Mouse (Mus musculus) NIH3T3 (cell line): ENCODE results near the gene Rprml.

ENCODE experiments used
- DNase-seq: peaks from one replicate; pipeline ENCODE4 v3.0.0-alpha.2; 2012; ENCODE audit warnings: low read depth

The Rprml gene

DNA sequence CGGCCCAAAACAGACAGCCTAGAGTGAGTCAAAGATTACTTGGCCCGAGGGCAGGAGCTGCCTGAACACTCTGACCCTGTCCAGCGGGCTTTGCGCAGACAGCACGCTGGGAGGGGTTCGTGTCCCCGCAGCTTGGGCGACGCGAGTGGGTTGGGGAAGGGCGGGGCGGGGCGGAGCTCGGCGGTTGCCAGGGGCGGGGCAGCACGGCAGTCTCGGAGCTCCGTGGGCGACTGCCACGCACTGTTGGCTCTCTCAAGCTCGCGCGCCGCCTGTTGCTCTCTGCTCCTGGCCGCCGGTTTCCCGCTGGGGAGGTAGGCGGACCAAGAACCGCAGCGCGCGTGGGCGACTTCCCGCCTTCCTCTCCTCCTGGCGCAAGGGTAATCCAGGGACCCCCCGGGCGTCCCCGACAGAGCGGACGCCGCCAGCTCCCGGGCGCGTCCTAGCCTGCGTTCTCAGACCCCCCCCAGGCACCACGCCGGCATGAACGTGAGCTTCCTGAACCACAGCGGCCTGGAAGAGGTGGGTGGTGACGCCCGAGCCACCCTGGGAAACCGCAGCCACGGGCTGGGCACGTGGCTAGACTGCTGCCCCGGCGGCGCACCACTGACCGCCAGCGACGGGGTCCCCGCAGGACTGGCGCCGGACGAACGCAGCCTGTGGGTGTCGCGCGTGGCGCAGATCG is at the start of gene Rprml:
Rprml (plus strand) TSS at position 270 of the 682 bp plus-strand sequence.
- DNase-seq, result peak; percentile 11

DNA sequence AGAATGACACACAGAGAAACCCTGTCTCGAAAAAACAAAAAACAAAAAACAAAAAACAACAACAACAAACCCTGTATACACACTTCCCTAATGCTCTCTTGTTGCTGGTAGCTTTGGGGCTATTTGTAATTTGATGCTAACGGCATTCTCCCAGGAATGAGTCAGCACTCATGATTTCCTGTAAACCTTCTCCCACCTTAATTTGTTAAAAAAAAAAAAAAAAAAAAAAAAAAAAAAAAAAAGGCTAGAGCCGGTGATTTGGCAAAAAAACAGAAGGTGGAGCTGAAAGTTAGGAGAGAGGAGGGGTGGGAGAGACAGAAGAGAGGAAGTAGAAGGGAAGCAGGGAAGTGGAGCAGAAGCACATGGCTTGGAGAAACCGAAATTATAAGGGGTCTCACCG is 42.8 kb upstream of the Rprml start:
- DNase-seq, result peak; percentile 57

DNA sequence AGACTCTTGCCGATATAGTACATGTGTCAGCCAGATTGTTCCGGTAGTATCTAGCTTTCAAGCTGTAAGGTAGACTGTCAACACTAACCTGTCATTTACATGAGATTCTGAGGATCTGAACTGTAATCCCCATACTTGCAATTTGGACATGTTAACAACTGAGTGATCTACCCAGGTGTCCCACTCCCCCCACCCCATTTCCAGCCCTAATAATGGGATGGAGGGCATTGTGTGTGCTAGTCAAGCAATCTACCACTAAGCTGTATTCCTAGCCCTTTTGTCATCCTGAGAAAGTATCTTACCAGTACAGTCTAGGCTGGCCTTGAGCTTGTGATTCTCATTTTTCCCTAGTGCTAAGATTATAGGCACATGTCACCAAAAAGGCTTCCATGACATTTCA is 38.6 kb upstream of the Rprml start:
- DNase-seq, result no peak

DNA sequence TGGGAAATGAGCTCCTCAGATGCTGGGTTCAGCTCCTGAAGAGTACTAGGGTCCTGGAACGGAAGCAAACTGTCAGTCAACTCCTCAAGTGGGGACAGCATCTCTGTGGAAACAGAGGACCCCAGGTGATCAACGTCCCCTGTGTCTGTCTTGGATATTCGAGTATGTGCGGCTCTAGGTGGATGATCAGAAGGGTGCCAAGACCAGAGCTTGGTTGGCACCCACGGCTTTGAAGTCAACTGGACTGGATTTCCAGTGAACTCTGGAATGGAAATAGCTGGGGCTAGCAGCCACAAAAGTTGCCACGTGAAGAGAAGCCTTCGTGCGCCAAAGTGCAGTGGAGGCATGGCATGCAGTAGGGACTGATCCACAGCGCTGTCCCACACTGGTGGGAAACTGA is 28.3 kb upstream of the Rprml start, which contains the start of gene Gm884:
Gm884 (minus strand) TSS at position 101 of the 400 bp plus-strand sequence.
- DNase-seq, result no peak

DNA sequence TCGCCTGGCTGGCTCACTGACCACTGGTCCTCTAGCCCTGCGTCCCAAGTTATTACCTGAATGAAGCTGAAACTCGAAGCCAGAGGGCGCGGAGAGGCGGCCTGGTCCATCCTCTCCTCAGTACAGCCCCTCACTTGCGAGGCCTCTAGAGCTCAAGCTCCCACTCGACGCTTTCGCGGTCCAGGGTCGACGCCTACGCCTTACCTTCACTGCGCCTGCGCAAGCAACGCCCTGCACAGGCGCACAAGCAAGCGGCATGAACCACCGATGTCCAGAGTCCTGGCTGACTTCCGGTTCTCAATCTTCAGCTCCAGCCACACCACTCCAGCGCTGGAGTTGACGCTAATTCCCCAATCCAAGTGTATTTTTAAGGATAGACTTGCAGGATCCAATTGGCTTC is 21.9 kb upstream of the Rprml start:
- DNase-seq, result no peak

DNA sequence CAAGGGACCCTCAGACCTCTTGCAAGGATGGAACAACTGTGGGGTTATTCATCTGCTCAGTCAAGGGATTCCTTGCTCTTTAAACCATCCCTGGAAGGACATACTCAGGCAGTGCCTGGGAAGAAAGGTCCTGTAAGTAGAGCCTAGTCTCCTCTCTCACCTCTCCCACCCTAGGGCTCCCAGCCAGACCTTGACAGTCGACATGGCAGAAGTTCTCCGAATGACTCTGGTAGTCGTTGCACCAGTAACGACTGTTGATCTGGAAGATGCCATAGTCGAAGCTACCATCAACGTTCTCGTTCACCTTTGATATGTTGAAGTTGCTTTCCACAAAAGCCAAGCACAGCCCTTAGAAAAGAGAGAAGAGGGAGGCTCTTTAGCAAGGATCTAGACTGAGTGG is 14.6 kb upstream of the Rprml start:
- no peak for DNase-seq

DNA sequence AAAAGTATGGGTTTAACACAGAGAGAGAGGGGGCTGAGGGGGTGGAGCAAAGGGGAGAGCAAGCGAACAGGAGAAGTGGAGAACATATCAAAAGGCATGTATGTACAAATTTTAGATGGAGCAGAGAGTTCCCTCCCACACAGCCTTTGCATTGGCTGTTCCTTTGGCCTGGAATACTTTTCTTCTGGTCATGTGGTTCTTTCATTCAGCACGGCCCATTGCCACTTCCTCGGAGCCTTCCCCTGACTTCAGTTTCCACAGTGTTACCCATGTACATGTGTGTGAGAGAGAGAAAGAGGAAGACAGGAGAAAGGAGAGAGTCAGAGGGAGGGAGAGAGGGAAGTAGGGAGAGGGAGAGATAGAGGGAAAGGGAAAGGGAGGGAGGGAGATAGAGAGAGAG is 13.9 kb upstream of the Rprml start:
- DNase-seq, result no peak

DNA sequence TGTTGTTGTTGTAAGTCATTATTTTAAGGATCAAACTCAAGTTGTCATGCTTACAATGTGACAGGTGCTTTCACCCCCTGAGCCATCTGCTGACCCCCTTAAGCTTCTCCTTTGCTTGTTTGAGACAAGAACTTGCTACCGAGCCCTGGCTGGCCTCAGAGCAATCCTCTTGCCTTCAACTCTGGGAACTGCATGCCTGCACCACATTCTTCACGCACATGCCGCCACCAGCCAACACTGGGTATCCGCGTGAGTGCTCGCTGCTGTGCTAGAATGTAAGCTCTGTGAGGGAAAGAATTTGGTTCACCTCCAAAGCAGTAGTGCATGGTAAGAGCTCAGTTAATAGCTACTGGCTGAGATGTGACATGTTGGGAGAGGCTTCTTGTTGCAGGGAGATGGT is 13.1 kb upstream of the Rprml start:
- no peak for DNase-seq

DNA sequence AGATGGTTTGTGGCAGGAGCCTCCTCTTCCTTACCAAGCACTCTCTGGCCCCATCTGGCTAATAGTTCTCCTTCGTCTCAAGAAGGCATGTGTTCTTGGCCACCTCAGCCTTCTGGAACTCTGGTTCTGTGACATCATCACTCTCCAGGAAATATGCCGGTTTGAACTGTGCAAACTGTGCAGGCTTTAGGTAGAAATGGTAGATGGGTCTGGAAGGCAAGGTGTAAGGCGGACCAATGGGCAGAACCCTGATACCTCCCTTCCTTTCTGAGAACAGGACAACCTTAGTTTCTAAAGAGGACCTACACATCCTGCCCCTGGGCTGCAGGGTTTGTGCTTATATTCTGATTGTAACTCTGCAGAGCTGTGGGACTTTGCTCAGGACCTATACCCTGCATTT is 10.6 kb upstream of the Rprml start, which contains the start of gene Lyzl6:
Lyzl6 (minus strand) TSS at position 101 of the 400 bp plus-strand sequence.
- DNase-seq, result peak; percentile 14

DNA sequence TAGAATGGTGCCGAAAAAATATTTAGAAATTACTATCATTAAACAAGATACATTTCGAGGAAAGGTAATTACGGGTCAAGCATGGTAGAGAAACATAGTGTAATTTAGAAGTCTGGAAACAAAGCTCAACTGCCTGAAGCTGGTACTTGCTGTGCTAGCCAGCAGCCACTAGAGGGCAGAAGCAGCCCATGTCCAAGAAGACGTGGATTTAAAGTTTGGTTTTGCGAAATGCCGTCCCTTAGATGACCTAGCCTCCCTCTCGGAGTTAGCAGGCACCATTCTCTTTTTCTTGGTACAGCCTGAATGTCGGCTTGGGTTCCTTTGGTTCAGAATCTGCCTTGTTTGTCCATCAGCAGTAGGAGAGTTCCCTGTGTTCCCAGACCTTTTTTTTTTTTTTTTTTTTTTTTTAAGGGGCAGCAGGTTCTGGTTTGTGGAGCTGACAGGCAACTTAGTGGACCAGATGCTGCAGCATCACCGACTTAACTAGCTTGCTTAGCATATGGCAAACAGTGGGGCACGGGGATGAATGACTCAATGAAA is 9.9 kb upstream of the Rprml start:
- peak; percentile 89 for DNase-seq

DNA sequence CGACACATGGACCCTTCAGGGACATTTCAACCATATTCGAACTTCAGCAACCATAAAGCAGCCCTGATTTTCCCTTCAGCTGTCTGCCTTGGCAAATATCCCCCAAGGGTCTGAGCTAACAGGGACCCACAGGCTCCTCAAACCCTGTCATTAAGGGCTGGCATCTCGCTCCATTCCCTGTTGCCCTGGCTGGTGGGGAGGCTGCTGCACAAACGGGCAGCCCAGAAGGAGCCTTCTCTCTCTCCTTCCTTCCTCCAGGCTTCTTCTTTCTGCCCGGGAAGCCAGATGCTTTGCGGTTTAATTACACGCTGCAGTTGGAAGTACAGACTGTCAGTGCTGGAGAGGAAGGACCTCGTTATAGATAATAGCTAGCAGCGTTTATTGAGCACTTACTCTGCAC is 6.2 kb upstream of the Rprml start:
- no peak for DNase-seq

DNA sequence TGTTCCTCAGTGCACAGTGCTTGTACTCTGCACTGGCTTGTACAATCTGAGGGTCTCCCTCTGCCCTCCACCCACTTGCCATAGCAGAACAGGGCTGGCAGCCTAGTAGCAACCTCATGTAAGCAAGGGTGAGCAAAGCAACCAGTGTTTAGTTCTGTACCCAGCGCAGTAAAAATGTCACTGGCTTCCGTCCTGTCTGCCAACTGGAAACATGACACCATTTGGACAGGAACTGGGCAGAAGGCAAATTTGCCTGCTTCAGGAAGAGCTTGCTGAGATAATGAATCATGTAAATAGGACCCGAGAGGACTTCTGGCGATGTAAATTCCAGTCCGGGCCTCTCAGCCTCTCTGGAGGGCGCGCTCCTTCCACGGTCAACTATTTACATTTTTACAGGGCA is 3.6 kb upstream of the Rprml start:
- no peak for DNase-seq

DNA sequence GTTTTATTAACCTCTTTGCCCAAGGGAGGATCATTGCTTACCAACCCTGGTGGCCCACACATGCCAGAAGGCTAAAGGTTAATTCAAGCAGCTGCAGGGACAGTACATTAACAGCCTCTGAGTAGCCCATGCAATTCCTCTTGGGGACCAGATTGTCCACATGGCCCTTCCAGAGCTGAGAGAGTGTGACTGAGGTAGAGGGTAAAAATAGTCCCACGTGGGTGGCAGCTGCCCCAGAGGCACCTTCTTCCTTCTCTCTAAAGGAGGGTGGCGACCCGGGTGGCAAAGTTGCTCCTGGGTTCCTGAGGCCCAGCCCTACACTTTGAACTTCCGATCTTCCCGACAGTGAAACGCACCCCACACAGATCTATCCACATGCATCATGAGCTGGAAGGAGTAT is 3.1 kb upstream of the Rprml start:
- no peak for DNase-seq

DNA sequence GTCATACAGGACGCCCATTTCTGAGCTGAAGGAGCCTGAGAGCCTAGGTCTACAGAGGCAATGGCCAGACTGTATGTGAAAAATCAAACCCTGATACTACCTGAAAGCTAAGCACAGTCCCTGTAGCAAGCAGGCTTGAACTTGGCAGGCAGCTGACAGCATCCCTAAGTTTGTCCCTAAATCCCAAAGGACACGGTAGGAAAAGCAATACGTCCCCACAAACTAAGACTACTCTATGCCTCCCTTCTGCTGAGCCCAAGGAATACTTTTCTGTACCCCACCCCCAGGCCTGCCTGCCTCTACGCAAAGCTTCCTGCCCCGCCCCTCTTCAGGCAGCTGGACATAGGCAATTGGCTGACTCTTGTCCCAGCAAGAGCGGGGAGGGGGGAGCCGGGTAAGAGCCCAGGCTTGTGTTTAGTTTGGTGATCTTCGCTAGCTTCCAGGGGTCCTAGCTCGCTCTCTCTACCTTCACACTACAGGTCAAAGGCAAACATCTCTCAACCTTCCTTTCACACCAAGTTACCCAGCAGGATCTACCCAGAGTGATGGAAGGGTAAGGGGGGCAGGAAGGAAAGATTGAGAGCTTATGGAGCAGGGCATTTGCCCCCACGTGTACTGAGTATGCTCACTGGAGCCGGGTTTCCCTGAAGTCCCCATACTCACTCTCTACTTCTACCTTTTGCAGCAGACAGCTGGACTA is 1.3 kb upstream of the Rprml start:
- no peak for DNase-seq

DNA sequence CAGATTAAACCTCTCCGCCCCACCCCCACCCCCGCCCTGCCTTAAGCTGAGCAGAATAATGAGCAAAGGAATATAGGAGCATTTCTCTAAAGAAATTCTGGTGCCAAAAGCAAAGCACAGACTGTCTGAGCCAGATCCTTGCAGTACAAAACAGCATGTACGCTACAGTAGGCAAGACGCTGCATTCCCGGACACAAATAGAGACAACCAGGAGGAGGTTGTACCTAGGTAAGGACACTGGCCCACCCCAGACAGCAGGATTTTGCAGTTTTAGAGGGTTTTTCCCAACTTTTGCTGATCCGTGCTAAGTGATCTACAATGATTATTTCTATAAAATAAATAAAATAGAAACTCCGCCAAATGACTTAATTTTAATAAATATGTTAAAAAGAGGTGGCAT is 714 bp upstream of the Rprml start:
- DNase-seq, result no peak

DNA sequence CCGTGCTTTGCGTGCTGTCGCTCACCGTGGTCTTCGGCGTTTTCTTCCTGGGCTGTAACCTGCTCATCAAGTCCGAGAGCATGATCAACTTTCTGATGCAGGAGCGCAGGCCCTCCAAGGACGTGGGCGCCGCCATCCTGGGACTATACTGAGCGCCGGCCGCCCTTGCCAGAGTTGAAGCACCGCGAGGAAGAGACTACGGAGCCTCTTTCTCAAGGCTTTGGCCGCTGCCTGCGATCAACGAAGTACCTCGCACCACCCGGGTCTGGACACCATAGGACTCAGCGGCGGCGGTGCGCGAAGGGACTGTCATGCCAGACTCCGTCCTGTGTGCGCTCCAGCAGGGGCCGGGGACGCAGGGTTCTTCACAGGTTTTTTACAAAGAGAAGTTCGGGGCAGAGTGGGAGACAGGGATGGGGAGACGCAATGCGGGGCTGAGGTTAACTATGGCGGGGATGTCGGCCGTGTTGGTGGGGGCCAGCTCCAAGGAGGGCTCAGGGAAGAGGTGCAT is 668 bp downstream of the Rprml start:
- DNase-seq, result no peak

DNA sequence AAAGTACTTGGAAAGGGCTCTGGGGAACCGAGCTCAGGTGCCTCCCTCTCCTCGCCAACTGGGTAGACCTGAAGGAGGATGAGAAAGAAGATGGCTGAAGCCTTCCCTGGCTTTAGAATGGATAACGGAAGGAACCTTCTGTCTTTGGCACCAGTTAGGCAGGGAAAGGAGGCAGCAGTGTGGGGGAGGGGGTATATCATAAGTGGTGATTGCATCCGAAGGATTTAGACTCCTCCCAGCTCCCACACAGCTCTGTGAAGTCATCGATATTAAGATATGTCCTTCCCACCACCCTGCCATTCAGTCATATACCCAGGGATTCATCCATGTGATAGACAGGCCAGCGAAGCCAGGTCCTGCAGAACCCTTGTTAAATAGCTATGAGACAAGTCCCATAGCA is 2.1 kb downstream of the Rprml start:
- DNase-seq, result no peak

DNA sequence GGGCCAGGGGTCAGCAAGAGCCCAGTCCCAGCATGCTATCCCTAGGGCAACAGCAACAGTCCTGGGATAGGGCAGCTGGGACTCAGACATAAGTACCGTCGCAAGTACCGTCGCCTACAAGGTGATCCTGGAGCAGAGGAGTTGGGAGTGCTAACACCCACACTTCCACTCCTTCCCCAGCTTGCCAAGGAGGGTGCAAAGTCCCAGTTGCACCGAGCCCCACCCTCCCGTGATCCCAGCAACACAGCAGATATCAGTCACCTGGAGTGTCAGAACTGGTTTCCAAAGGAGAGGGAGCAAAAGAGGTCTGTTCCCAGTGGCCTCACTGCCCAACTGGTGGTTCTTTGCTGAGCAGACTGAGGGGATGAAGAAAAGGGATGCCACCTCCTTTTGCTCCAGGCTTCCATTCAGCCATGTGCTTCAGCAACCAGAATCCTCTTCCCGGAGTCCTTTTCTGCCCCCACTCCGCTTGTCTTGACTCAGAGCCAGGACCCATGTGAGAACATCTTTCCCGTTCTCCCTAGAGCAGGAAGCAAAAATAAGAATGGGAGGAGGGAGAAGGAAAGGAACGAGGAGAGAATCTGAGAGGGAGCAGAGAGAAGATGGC is 4.1 kb downstream of the Rprml start:
- no peak for DNase-seq

DNA sequence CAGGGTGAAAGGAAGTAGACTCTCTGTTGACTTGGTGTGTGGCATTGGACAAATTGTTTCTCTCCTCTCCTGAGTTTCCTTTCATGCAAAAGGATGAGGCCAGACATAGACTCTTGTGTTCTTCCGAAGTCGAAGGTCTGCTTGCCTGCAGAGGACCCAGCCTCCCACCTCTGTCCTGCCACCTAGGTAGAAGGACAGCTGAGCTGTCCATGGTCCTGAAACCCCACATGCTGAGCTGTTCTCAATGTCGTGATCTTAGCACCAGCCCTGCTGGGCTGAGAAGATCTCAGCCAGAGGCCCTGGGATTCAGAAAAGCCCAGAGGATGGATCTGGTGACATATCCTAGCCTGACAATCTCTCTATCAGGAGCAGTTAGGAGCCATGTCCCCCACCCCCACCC is 7.2 kb downstream of the Rprml start:
- peak; percentile 21 for DNase-seq

DNA sequence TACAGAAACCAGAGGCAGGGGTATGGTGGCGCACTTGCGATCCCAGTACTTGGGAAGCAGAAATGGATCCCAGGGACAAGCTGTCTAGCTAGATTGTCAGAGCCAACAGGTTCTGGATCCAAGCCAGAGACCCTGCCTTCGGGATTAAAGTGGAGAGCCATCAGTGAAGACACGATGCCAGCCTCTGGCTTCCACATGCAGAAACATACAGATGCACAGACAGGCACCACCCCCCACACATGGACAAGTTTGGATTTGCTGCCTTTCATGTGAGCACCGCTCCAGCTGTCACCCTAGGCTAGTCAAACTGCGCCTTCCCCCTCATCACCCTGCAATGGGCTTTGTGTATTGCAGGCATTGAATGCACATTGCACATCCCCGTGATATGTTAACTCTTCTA is 8.8 kb downstream of the Rprml start:
- no peak for DNase-seq

DNA sequence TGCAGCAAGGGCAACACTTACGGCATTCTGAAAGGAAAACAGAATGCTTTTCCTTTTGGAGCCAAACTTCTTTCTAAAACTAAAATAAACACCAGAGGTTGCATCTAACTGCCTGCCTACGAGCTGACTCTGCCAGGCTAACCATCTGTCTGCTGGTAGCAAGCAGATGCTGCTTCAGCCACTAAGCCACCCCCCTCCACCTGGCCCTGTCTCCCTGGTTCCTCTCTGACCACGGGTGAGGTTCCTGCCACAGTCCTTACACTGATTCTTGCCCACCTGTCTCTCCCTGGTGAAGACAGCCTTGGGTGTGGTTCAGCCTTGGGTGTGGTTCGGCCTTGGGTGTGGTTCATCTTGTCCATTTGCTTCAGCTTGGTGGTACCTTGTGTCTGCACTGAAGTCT is 12.5 kb downstream of the Rprml start:
- no peak for DNase-seq

DNA sequence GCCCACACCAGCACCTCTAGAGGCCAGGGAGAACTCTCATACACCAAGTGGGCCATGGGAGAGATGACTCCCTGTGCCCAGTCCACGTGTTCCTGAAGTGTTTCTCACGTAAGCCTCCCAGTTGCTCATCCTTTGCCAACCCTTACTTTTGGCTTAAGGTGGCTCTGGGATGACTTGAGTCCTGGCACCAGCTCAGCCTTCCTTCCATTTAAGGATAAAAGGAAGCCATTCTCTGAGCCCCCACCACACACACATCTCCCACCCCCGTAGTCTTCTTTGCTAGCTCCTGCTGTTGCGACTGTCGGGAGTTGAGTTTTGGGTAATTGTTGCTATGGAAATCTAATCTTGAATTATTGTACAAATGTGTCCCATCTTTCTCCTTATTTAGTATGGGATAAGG is 13.2 kb downstream of the Rprml start:
- DNase-seq, result no peak

DNA sequence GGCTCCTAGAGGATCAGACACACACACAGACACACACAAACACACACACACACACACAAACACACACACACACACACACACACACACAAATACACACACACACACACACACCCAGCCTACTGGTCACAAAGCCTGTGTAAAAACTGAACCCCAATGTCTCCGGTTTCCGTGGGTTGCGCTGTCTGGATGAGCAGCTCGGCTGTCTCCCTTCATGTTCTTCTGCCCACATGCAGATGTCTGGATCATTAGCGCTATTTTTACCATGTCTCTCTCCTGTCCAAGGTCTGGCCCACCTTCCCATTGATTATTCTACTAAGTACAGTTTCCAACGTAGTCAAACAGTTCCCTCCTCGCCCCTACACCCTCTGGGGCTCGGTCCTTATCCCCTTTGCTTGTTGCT is 13.7 kb downstream of the Rprml start:
- DNase-seq, result no peak
